Mouse (Mus musculus) CD4-positive naive resting alpha-beta T cell, adult 76 days (primary cell): ENCODE measurements around the gene Taf9b. TPM values are rescaled to one million over a fixed set of nuclear protein-coding genes. Genes with fewer than 3 reads are reported as not detected.

Experiments used
- total RNA-seq: library from RNA; stranded (reverse); gene quantifications from one replicate; pipeline ENCODE4 v1.2.4, GENCODE M21; 2023

Taf9b gene
- total RNA-seq, result 8.5 TPM

DNA sequence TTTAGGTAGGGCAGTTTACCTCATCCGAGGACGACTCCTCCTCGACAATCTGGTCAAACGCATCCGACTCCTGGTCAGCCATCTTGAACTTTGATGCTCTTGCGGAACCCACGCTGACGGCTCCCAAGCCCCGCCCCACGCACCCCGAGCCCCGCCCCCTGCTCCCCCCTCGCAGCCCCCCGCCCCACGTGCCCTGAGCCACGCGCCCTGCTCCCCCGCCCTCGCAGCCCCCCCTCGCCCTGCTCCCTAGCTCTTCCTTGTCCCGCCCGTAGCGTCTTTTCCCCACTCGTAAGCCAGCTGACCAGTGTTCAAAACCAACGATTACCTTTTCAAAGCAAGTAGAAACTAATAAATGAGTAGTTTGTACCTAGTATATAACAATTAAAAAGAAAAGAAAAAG lies at the start of gene Taf9b:
TSS of gene Taf9b (minus strand) at position 101 of the 400 bp plus-strand sequence.

DNA sequence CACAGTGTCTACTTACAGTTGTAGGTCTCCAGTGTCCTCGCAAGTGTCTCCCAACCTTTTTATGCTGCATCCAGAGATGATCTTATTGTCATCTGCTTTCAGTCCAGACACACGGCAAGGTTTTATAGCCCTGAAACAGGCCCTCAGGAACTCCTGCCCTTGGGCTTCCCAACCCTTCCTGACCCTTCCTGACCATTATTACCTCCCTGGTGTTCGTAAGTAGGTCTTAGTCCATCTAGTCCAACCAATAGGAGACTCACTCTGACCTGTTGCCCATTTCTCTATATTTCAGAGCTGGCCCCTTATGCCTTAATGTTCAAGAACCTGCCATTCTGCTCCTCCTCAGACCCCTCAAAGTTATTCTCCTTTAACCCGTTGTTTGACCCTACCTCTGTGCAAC lies 34.3 kb upstream of the Taf9b start, which contains the start of gene Fnd3c2:
TSS of gene Fnd3c2 (minus strand) at position 101 of the 400 bp plus-strand sequence.

DNA sequence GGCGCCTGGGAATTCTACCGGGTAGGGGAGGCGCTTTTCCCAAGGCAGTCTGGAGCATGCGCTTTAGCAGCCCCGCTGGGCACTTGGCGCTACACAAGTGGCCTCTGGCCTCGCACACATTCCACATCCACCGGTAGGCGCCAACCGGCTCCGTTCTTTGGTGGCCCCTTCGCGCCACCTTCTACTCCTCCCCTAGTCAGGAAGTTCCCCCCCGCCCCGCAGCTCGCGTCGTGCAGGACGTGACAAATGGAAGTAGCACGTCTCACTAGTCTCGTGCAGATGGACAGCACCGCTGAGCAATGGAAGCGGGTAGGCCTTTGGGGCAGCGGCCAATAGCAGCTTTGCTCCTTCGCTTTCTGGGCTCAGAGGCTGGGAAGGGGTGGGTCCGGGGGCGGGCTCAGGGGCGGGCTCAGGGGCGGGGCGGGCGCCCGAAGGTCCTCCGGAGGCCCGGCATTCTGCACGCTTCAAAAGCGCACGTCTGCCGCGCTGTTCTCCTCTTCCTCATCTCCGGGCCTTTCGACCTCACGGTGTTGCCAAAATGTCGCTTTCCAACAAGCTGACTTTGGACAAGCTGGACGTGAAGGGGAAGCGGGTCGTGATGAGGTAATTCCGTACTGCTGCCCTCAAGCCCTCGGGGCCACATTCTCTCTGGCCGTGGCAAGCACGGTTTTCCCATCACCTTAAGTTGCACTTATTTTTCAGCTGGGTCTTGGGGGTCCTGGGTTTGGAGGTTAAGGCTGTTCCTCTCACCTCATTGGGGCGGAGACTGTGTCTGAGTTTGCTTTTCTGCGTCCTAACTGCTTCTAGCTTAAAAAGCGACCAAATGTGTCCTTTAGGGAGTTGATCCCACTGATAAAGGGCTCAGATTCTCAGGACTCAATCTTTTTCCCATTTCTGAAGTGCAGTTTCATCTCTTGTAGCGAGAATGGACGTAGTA lies 34.0 kb downstream of the Taf9b start, which contains the start of gene Pgk1:
TSS of gene Pgk1 (plus strand) at position 388 of the 937 bp plus-strand sequence.

Other genes with a start within 250 kb of the Taf9b start
- 31.0 TPM for gene Magt1, start 209.3 kb downstream of the Taf9b start, total RNA-seq
- 96.9 TPM for gene Cox7b, start 205.5 kb downstream of the Taf9b start, total RNA-seq
- gene Atp7a, start 193.9 kb downstream of the Taf9b start, total RNA-seq, result 16.1 TPM
- 0.76 TPM for gene Tlr13, start 78.0 kb downstream of the Taf9b start, total RNA-seq
- 86.5 TPM for gene Pgk1, start 34.1 kb downstream of the Taf9b start, total RNA-seq
- gene Fnd3c2, start 34.2 kb upstream of the Taf9b start, total RNA-seq, result not detected